Mouse (Mus musculus) retina, postnatal 7 days (tissue): ENCODE results near the gene Dck.
"Not testable (repeated sequence)": the region's sequence is repeated elsewhere in the genome, so short reads cannot be mapped to it uniquely, and the experiment has no call there.

ENCODE experiments used
- DNase-seq: peaks from one replicate; pipeline ENCODE4 v3.0.0-alpha.2; 2012; ENCODE audit warnings: low read depth, low spot score

Dck gene

DNA sequence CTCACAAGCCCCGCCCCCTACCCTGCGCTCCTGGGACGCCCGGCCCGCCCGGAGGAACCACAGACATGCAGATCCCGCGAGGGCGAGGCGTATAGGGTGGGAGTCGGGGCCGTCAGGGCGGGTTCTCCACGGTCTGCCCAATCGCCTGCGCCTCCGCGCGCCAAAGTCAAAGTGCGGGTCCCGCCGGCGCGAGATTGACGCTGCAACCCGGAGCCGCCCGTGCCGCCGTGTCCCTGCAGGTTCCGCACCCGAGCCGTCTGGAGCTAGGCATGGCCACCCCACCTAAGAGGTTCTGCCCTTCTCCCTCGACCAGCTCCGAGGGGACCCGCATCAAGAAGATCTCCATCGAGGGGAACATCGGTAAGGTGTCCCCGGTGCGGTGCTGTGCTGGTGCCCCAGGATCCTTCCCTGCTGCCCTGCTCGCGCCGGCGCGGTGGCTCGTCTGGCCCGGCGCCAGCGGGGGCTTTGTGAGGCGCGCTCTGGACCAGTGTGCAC lies at the start of gene Dck:
Gene Dck (plus strand): TSS at position 10 of the 495 bp plus-strand sequence.
- DNase-seq: peak; percentile 97

- no peak for DNase-seq
Measured at GRCm38 (mm10) chr5:88716983-88717382, 47.8 kb upstream of the Dck start.

DNA sequence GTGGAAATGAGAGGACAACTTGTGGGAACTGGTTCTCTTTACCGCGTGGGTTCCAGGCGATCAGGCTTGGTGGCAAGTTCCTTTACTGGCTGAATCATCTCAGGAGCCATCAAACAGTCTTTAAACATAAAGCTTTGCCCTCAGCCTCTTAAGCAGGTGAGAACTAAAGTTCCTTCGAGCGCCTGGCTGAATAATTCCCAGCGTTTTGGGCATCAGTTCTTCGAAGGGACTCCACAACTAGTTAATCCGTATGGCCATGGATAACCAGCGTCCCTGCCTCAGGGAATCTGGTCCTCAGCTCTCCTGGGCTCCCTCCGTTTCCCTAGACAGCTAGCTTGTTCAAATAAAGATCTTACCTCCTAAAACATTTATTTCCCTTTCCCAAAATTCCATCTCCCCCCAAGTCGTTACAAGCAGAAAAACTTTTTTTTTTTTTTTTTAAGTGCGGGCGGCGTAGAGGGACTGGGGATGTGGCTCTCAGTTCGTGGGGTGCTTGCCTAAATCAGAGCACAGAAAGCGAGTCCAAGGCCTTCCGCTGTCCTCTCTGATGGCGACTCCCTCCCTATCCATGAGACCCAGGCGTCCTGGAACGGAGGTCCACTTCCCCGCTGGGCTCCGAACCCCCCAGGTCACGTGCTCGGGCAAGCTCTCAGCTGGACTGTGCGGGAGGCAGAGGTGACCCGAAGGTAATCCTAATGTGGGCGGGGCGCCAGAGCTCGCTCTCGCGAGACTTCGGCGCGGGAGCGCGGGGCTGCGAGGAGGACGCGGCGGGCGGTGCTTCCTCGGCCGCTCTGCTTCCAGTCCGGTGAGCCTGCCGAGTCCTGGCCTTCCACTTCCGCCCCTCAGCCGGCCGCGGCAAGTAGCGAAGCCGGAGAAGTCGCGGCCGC lies 44.4 kb upstream of the Dck start, which contains the start of gene Mob1b:
Gene Mob1b (plus strand): TSS at position 740 of the 887 bp plus-strand sequence.
- DNase-seq: peak; percentile 95

DNA sequence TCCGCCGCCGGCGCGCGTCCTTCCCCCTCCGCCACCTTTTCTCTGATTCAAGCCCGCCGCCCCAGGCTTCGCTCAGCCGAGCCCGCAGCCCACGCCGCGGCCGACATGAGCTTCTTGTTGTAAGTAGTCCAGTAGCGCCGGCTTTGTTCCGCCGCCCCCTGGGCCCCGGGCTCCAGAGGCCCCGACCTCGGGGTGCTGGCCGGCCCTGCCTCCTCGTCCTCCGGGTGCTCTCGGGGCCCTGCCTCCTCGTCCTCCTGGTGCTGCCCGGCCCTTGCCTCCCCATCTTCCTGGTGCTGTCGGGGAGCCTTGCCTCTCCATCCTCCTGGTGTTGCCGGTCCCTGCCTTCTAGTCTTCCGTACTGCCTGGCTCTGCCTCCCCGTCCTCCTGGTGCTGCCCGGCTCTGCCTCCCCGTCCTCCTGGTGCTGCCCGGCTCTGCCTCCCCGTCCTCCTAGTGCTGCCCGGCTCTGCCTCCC lies 43.8 kb upstream of the Dck start:
- DNase-seq: no peak

- no peak for DNase-seq
Measured at GRCm38 (mm10) chr5:88721565-88722212, 43.1 kb upstream of the Dck start.

GRCm38 (mm10) chr5:88722213-88722600 lies 42.6 kb upstream of the Dck start:
- DNase-seq: no peak

DNA sequence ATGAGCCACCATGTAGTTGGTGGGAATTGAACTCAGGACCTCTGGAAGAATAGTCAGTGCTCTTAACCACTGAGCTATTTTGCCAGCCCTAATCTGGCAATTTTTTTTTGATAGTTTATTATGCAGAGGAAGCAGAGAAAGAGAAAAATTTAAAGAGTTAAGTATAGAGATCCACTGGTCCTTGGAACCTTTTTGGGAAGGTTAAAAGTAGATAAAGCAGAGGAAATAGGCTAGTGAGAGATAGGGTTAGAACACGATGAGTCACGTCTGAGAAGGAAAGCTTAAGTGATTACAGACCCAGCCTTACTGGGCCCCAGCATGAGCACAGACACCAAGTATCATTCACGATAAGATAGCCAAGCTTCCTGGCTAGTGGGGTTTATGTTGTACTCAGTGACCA lies 40.8 kb upstream of the Dck start:
- DNase-seq: no peak

DNA sequence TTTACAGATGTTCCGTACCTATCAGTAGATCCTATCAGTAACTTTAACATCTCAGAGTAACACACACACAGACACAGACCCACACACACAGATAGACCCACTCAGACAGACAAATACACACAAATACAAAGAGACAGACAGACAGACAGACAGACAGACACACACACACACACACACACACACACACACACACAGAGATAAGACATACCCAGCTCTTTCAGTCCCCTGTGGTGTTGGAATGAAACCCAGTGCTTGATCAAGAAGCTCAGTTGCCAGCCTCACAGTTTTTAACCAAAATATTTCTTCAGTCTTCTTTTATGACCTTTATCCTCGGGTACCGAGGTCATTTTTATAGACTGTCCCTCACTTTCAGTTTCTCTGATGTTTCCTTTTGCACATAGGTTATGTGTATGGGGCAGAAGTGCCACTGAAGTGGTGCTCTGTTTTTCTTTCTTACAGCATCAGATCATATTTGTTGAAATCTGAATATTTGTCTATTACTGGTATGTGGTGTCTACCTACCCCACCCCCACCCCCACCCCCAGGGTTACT lies 37.1 kb upstream of the Dck start:
- no peak for DNase-seq

- no peak for DNase-seq
Measured at GRCm38 (mm10) chr5:88734786-88735185, 30.0 kb upstream of the Dck start.

DNA sequence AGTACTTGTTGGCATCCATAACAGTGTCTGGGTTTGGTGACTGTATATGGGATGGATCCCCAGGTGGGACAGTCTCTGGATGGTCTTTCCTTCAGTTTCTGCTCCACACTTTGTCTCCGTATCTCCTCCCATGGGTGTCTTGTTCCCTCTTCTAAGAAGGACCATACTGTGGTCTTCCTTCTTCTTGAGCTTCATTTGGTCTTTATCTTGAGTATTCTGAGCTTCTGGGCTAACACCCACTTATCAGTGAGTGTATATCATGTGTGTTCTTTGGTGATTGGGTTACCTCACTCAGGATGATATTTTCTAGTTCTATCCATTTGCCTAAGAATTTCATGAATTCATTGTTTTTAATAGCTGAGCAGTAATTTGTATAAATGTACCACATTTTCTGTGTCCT lies 23.7 kb upstream of the Dck start:
- DNase-seq: not testable (repeated sequence)

DNA sequence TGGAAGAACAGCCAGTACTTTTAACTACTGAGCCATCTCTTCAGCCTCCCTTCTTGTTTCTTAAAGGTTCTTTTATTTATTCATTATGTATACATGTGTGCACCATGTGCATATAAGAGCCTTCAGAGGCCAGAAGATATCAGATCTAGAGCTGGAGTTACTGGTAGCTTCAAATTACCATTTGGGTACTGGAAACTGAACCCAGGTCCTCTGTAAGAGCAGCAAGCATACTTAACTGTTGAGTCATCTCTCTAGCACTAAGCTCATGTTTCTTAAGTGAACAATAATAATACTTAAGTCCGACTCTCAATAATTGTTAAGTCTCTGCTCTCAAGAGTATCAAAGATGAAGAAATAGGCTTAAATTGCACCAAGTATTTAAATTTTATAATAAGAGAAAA lies 17.0 kb upstream of the Dck start:
- DNase-seq: no peak

GRCm38 (mm10) chr5:88753199-88753598 lies 11.6 kb upstream of the Dck start:
- no peak for DNase-seq

DNA sequence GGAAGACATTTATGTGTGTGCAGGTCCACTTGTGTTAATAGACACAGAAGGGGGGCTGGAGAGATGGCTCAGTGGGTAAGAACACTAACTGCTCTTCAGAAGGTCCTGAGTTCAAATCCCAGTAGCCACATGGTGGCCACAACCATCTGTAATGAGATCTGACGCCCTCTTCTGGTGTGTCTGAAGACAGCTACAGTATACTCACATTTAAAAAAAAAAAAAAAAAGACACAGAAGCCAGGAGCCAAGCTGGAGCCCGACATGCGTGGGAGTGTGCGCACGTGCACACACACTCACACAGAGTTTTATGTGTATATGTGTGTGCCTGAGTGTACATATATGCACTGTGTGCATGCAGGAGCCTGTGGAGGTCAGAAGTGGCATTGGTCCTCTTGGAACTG lies 2.2 kb upstream of the Dck start:
- DNase-seq: no peak

DNA sequence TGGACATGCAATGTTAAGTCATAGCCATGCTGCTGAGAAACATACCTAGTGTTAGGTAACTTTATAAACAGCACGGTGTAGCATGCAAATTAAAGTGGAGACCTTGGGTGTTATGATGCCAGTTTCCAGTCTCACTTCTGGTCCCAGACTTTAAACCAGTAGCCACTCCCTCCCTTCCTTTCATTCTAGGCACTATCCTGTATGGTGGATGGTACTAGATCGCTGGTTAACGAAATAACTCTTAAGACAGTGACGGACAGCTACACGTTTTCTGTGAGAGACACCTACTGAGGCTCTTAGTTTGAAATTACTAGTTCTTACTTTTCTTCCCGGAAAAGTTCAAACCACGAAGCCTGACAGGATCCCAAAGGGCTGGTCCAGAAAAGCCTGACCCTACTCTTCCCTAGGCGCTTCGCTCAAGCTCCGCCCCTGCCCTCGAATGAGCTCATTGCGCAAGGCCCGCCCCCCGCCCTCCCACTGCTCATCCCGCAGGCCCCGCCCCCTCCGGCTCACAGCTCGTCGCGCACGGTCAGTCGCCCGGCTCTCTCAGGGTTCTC lies 288 bp upstream of the Dck start:
- DNase-seq: no peak

DNA sequence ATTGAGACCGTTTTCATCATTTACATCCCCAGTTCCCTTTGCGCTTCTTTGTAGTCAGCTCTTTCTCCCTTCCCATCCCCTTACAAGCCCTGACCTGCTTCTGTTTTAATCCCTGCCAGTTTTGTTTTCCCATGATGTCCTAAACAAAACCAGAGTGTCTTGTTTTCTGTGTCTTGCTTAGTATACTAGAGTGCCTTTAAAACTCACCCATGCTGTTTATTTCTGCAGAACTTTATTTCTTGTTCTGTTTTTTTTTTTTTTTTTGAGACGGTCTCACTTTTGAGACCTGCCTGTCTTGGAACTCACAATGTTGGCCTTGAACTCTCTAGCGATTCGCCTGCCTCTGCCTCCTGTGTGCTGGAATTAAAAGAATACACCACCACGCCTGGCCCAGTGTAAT lies 791 bp downstream of the Dck start:
- no peak for DNase-seq

GRCm38 (mm10) chr5:88766121-88766520 lies 1.3 kb downstream of the Dck start:
- no peak for DNase-seq

DNA sequence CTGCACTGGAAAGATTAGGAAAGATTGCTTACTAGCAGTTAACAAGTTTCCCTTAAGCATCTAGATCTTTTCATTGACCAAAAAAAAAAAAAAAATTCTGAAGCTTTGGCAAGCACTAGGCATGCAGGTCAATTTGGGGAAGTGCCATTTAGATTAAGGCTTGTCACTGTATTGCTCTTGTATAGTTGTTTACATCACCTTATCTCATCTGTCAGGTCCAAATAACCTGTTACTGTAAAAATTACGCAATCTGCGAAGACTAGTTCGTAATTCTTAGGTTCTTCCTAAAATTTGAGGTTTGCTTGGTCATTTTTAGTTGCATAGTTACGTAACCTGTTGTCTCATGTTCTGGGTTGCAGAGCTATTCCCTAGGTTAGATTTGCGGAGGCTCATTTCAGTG lies 2.1 kb downstream of the Dck start:
- no peak for DNase-seq

DNA sequence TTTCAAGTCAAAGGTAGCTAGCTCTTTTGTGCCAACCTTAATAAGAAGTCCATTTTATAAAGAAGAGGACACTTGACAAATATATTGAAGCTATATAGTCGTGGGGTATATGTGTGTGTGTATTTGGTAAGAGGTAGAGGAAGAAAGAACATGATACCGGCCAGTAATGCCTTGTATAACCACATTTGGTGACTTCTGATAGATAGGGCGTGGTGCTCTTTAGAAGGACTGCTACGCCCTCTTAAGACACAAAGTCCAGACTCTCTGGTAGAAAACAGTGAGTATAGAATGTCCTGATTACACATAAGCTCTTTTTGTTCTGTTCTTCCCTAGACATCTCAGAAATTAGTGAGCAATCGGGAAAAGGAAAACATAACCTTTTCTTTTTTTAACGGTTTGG lies 3.4 kb downstream of the Dck start:
- DNase-seq: no peak

GRCm38 (mm10) chr5:88782072-88782765 lies 17.4 kb downstream of the Dck start:
- DNase-seq: no peak

DNA sequence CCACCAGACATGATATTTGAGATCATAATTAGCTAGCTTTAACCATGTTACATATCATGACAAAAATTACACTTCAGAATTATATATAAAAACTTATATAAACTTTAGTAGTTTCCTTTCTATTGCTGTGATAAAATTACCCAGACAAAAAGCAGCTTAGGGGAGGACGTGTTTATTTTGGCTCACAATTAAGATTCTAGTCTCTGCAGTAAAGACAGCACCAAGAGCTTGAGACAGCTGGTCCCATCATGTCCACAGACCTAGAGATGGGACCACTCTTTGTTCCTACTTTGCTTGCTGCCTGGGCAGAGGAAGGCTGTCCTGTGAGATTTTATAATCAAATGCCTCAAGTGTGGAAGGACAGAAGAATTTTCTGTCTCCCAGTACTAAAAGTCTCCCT lies 20.3 kb downstream of the Dck start:
- DNase-seq: no peak

GRCm38 (mm10) chr5:88790675-88791074 lies 25.9 kb downstream of the Dck start:
- DNase-seq: no peak
